Mouse (Mus musculus) right cerebral cortex, postnatal 14 days (tissue): ENCODE results near the gene Slc39a11.

Experiments used
- DNase-seq: peaks from one replicate; pipeline ENCODE4 v3.0.0; 2022

Slc39a11 gene

GRCm38 (mm10) chr11:113268831-113269319, 381.0 kb downstream of the Slc39a11 start:
- no peak for DNase-seq

DNA sequence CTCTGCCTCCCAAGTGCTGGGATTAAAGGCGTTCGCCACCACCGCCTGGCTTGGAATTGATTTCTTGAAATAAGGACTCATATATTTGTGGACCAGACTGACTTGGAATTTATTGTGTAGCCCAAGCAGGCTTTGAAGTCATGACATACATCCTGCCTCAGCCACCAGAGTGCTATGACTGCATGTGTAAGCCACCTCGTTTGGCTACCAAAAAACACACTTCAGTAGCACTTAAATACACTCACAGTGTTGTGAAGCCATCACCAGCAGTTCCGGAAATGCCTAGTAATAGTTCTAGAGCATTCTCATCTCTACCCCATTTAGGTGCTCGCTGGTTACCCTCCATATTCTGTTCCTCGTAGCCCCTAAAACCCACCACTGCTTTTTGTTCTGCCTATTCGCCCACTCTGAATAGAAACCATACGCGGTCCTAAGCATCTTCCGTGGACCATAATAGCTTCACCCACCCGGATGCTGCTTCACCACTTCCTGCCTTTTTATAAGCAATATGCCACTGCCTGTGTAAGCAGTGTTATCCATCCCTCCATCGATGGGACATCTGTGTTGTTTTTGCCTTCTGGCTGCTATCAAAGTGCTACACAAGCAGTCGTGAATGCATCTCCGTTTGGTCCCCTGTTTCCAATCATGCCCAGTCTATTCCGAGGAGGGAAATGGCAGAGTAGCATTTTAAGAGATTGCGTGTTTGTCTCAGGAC, 382.2 kb downstream of the Slc39a11 start:
- no peak for DNase-seq

DNA sequence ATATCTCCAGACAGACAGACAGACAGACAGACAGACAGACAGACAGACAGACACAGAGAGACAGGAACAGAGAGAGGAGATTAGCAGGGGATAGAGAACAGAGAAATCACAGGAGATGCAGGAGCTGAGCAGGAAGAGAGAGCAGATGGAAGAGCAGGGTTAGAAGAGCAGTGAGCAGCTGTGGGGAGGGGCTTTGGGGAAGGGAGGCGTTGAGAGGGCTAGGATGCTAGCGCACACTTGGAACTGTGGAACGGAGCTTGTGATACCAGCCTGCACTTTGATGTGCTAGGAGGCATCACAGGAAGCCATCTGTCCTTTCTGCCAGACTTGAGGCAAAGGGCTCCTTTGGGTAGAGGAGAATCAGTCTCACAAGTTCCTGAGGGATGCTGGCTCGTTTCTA, 383.2 kb downstream of the Slc39a11 start:
- DNase-seq: peak; percentile 21

GRCm38 (mm10) chr11:113265567-113265966, 384.3 kb downstream of the Slc39a11 start:
- DNase-seq: no peak

- no peak for DNase-seq
These were observed 385.9 kb downstream of the Slc39a11 start for GRCm38 (mm10) chr11:113263971-113264370.

DNA sequence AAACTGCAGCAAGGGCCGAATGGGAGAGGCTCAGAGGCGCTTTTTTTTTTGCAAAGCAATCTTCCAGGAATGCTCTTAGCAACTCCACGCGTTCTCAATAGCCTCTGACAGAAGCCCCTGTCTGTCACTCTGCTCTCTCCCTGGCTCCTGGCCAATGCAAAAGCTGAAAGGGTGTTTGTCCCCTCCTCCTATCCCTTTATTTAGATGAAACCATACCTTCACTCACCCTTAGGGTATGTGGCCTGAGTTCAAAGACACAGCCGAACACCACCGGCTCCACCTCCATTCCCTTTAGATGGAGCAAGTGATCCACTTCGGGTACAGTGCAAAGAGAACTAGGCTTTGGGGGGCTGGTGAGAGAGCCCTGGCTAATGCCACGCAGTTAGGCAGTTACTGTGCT, 387.8 kb downstream of the Slc39a11 start:
- no peak for DNase-seq

- DNase-seq: no peak
These were observed 388.5 kb downstream of the Slc39a11 start for GRCm38 (mm10) chr11:113261421-113261820.

GRCm38 (mm10) chr11:113259712-113260382, 390.0 kb downstream of the Slc39a11 start:
- DNase-seq: no peak

DNA sequence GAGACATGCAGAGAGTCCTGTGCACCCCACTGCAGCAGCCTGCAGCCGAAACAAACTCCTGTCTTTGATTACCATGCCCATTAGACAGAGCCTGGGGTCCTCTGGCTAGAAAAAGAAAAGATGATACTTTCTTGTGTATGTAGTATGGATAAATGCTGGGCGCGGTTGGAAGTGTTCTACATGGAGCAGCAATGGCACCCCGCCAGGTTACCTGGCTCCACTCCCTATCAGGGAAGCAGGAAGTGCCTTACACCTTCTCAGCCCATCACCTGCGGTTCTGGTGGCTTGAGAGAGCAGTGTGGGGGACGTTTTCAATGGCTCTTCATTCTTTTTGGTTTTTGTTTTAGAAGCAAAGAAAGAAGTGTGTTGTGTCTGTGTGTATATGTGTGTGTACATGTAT, 391.9 kb downstream of the Slc39a11 start:
- no peak for DNase-seq

DNA sequence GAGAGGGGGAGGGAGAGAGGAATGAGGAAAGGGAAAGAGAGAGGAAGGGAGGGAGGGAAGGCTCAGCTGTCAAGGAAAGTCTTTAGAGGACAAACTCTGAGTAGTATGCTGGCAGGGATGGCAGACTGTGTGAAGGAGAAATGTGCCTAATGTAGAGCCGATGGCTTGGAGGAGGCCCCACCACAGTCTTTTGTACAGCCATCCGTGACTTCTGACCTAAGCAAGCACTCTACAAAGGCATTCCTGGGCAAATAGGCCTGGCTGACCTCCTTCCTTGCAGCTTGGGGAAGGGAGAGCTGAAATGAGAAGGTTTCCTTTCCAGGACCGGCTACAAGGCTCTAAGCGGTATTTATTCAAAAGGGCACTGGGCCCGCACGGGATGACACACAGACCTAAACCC, 395.2 kb downstream of the Slc39a11 start:
- DNase-seq: no peak

- no peak for DNase-seq
These were observed 396.7 kb downstream of the Slc39a11 start for GRCm38 (mm10) chr11:113253169-113253568.

DNA sequence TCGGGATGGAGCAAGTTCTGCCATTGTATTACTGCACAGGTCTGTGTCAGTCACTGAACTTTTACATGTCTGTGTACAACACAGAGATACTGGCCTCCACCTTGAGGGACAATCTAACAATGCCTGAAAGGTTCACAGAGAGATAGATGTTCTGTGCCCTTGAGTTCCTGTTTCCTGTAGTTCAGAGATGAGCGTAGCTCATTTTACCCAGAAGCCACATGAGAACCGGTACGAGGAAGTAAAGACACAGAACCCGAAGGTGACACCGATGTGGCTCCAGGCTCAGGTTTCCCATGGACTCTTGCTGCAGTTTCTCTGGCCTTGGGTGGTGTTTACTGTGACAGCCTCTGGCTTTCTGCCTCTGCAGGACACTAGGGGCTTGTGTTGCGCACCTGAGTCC, 398.7 kb downstream of the Slc39a11 start:
- DNase-seq: no peak

- no peak for DNase-seq
These were observed 403.4 kb downstream of the Slc39a11 start for GRCm38 (mm10) chr11:113246475-113246874.

- no peak for DNase-seq
These were observed 404.2 kb downstream of the Slc39a11 start for GRCm38 (mm10) chr11:113245666-113246065.

DNA sequence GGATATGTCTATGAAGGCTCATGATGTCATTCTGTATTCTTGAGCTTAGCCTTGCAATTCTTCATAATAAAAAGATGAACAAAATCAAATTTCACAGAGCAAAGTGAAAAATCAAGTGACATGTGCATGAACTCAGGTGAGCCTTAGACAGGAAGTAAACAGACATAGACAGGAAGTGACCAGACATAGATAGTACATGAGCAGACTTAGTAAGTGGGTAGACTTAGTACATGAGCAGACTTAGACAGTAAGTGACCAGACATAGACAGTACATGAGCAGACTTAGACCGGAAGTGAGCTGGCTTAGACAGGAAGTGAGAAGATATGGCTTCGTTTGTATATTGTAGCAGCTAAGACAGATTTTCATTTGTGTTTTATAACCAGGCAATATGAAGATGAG, 415.4 kb downstream of the Slc39a11 start:
- no peak for DNase-seq

DNA sequence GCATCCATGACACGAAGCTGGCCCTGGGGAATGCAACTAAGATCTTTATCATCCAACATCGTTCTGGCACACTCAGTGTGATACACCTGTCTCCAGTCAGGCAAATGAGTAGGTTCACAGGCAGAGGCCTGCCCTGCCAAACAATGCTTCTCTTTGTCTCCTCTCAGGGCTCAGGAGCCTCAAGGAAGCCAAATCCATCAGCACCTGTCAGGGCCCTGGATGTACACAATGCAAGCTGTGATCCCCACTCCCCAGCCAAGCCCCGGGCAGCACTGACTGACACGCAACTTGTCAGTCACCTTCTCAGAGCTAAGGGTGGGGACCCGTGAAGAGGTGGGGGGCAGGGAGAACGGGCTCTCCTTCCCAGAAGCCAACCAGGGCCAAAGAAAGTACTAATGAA, 417.8 kb downstream of the Slc39a11 start:
- no peak for DNase-seq

GRCm38 (mm10) chr11:113230410-113231132, 419.3 kb downstream of the Slc39a11 start:
- no peak for DNase-seq

DNA sequence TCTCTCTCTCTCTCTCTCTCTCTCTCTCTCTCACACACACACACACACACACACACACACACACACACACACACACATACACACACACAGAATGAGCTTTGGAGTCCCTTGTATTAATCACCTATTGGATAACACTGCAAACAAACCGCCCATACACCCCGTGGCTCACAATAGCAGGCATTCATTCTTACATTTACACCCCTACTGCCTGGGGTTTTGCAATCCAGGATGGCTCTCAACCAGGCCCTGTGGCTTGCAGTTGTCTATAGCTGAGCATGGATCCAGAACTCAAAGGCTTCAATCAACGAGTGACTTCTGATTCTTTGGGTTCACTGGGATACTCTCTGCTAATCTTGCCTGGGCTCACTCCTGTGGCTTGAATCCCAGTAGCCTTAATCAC, 424.1 kb downstream of the Slc39a11 start:
- no peak for DNase-seq

DNA sequence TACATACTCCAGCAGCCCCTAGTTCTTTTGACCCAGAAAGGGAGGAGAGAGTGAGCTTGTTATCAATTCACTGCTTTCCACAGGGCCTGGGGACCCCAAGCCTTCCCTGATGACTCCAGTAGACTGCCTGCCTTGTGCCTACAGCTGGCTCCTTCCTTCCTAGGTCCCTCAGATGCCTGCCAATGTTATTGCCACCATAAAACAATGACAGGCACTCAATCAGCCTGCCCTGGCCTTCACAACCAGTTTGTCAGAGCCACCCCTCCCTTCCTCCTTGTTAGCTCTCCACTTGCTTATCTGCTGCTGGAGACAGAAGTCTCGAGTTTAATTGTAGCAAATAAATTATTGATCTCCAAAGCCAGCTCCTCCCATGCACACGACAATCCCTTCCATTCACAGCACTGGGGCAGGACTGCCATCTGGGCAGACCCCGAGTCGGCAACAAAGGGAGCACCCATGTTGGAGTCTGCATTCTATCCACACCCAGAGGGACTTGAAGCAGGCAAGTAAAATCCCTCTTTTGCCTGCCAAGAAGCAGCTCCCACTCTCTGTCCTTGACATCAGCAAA, 426.0 kb downstream of the Slc39a11 start:
- DNase-seq: no peak

DNA sequence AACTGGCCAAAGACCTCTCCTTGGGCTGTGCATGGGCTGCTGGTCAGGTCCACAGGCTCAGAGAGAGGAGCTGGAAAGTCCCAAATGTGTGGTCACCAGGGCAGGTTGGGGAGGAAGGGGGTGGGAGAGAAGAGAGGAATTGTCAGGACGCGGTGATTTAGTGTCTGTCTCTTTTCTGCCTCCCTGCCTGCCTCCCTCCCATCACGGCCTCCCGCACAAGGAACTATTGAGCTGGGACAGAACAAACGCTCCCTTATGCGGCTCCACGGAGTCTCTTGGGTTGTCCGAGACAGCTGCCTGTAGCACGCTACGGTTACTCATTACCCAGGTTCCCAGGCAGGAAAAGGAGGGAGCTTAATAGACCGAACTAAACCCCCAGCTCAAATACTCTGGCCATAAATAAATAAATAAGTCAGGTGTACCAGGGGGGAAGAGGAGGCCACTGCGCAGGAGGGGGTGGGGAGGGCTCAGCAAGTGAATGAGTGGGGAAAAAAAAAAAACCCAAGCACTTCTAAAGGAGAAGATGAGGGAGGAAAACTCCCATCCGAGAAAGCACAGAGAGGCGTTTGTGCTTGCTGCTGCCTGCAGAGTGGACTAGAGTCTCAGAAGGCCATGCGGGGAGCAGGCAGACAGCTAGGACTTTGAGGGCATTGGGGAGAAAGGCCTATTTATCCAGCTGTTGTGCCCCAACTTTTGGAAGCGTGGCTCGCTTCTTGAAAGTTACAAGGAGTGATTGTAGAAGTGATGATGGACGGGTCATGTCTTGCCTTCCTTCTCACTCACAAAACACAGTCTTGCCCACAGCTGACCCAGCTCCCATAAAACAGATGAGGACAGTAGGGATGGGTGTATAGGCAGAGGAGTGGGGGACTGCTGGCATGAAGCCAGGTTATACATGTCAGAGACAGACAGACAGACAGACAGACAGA, 428.3 kb downstream of the Slc39a11 start:
- no peak for DNase-seq

GRCm38 (mm10) chr11:113220649-113221048, 429.2 kb downstream of the Slc39a11 start:
- DNase-seq: no peak

DNA sequence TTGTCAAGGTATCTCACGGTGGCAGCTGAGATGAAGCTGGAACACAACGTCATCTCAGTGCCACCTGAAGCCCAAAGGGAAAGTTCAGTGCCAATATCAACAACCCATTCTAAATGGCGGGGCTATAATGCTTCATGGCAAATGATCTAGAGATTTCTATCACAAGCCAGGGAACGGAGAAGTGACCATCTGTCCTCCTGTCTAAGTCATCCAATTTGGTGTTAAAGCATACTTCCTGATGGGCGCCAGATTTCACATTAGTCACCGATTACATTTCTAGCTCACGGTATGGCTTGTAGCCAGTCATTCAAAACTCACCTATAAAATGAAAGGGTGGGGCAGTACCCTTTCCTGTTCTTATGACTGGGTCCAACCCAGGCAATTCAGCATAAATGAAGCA, 435.1 kb downstream of the Slc39a11 start:
- no peak for DNase-seq
